Mouse (Mus musculus): ENCODE data around the gene Eif2d.

- TF ChIP-seq CTCF (IDR thresholded peaks at IDR 0.05; ENCODE audit: low read depth) (no peak), EP300 (IDR thresholded peaks at IDR 0.05; ENCODE audit: low read depth) (no peak)
Measured at GRCm38 (mm10) chr1:131196107-131196506, 43.1 kb downstream of the Eif2d start.

All from liver, embryonic 14.5 days (tissue).